Mouse (Mus musculus): ENCODE results near the gene Sgk1. TPM values are rescaled to one million over a fixed set of nuclear protein-coding genes. Genes with fewer than 3 reads are reported as not detected.

Sgk1 gene
- polyA plus RNA-seq, 1 experiment from 2014 or later = 11.7 TPM

GRCm38 (mm10) chr10:21847026-21847820 is 34.8 kb upstream of the Sgk1 start:
- Histone ChIP-seq H3K4me3 (replicated peaks) (no peak overlapping the region), H3K9ac (no peak overlapping the region), H3K4me1 (replicated peaks) (no peaks in the 10 kb centered on the region), H3K4me2 (no peak overlapping the region), H3K27ac (replicated peaks) (no peak overlapping the region), H3K36me3 (replicated peaks) (no peaks in the 10 kb centered on the region), H3K27me3 (no peaks in the 10 kb centered on the region), H3K9me3 (replicated peaks) (no peaks in the 10 kb centered on the region)
- 65% methylated on average over 11 of the region's 11 CpGs for whole genome bisulfite sequencing (ENCODE audit: insufficient replicate concordance)
- no peak for ATAC-seq (ENCODE audit: insufficient read depth)

DNA sequence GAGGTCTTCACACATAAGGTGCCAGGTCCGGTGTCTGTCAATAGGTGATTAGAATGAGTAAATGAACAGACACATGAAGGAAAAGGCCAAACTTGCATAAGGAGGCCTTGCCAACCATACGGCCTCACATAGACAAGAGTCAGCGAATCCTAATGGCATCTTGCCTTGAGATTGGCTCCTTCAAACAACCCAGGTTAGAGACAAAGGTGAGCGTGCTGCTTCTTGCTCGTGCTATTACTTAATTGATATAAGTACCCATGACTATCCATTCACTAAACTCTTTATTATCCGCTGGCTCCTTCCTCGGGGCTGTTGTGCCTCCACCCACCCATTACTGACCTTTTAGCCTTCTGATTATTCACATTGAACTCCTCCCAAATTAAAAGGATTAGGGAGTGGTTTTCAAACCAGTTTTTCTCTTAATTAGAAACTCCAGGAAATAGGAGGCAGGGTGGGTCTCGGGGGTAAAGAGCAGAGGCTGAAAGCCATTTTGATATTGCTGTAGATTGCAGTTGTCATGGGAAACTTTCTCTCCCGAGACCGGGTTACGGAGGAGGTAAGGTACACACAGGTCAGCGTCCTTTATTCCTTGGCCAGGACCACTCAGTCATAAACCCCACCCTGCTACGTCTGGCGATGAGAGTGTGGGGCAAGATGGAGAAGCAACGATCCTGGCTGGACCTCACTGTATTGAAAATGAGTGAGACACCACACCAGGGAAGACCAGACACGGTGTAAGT is 33.9 kb upstream of the Sgk1 start:
- H3K27ac ChIP-seq (replicated peaks) = no peak overlapping the region
- ATAC-seq (ENCODE audit: insufficient read depth) = no peak
- no peak overlapping the region for H3K4me2 ChIP-seq
- no peaks in the 10 kb centered on the region for H3K36me3 ChIP-seq (replicated peaks)
- 74% methylated on average over 16 of the region's 16 CpGs for WGBS (ENCODE audit: insufficient replicate concordance)
- H3K4me3 ChIP-seq (replicated peaks) = no peak overlapping the region
- H3K9ac ChIP-seq = no peak overlapping the region
- no peaks in the 10 kb centered on the region for H3K27me3 ChIP-seq
- no peaks in the 10 kb centered on the region for H3K4me1 ChIP-seq (replicated peaks)
- H3K9me3 ChIP-seq (replicated peaks) = no peaks in the 10 kb centered on the region

DNA sequence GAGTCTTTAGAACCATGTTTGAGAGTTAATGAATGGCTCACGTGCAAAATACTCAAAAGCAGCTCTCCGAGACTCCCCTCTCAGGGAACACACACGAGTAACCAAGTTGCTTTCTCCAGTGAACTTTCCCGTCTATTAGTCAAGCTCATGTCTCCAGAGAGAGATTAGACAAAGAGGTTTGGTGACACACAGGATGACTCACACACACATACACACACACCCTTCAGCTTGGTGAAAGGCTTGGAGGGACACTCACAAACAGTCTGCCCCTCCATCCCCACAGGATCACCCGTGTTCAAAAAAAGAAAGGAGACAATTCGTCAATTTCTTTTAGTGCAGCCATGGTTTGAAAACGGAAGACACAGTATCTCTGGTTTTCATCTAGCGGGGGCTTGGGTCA is 32.7 kb upstream of the Sgk1 start:
- Histone ChIP-seq H3K9me3 (replicated peaks) (no peaks in the 10 kb centered on the region), H3K36me3 (replicated peaks) (no peaks in the 10 kb centered on the region), H3K9ac (no peak overlapping the region), H3K27ac (replicated peaks) (no peak overlapping the region), H3K4me3 (replicated peaks) (no peak overlapping the region), H3K27me3 (no peaks in the 10 kb centered on the region), H3K4me2 (no peak overlapping the region), H3K4me1 (replicated peaks) (no peaks in the 10 kb centered on the region)
- 60% methylated on average over 8 of the region's 8 CpGs for WGBS (ENCODE audit: insufficient replicate concordance)
- no peak for ATAC-seq (ENCODE audit: insufficient read depth)

GRCm38 (mm10) chr10:21850330-21850729 is 31.7 kb upstream of the Sgk1 start:
- Histone ChIP-seq H3K9me3 (replicated peaks) (no peaks in the 10 kb centered on the region), H3K4me1 (replicated peaks) (no peaks in the 10 kb centered on the region)
- 63% methylated on average over 3 of the region's 3 CpGs for WGBS (ENCODE audit: insufficient replicate concordance)

DNA sequence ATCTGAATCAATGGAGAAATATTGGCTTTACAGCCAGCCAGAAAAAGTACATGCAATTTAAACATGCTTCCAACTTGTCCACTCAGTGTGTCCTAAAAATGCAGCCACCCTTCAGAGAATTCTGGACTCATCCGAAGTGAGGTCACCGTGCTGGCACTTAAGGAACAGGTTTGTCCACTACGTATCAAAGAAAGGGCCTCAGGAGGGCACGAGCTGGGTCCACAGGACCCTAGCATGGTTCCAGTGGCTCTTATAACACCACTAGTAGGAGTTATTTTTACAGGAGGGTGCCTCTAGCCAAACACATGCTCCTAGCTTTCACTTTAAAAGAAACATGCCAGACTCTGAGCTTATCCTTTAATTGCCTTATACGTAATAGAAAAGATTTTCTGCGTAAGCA is 28.9 kb upstream of the Sgk1 start:
- Histone ChIP-seq H3K4me2 (no peak overlapping the region), H3K9me3 (replicated peaks) (no peaks in the 10 kb centered on the region), H3K4me3 (replicated peaks) (no peak overlapping the region), H3K27ac (replicated peaks) (no peak overlapping the region), H3K36me3 (replicated peaks) (no peaks in the 10 kb centered on the region), H3K27me3 (no peaks in the 10 kb centered on the region), H3K9ac (no peak overlapping the region), H3K4me1 (replicated peaks) (no peaks in the 10 kb centered on the region)
- WGBS (ENCODE audit: insufficient replicate concordance) = 82% methylated on average over 6 of the region's 6 CpGs
- ATAC-seq (ENCODE audit: insufficient read depth) = no peak

More at GRCm38 (mm10) chr10:21850330-21850729, 31.7 kb upstream of the Sgk1 start:
- no peaks in the 10 kb centered on the region for H3K36me3 ChIP-seq (replicated peaks)
- no peak overlapping the region for H3K9ac ChIP-seq
- H3K27me3 ChIP-seq = no peaks in the 10 kb centered on the region
- no peak for ATAC-seq (ENCODE audit: insufficient read depth)
- no peak overlapping the region for H3K27ac ChIP-seq (replicated peaks)
- H3K4me3 ChIP-seq (replicated peaks) = no peak overlapping the region
- H3K4me2 ChIP-seq = no peak overlapping the region

- Histone ChIP-seq H3K9me3 (replicated peaks) (no peaks in the 10 kb centered on the region), H3K27ac (replicated peaks) (no peak overlapping the region), H3K4me2 (no peak overlapping the region), H3K9ac (no peak overlapping the region), H3K27me3 (no peaks in the 10 kb centered on the region), H3K4me1 (replicated peaks) (no peaks in the 10 kb centered on the region), H3K36me3 (replicated peaks) (no peaks in the 10 kb centered on the region), H3K4me3 (replicated peaks) (no peak overlapping the region)
- no peak for ATAC-seq (ENCODE audit: insufficient read depth)
- 76% methylated on average over 14 of the region's 14 CpGs for WGBS (ENCODE audit: insufficient replicate concordance)
Measured at GRCm38 (mm10) chr10:21853566-21854328, 28.2 kb upstream of the Sgk1 start.

GRCm38 (mm10) chr10:21855338-21855737 is 26.6 kb upstream of the Sgk1 start:
- Histone ChIP-seq H3K36me3 (replicated peaks) (no peaks in the 10 kb centered on the region), H3K27ac (replicated peaks) (no peak overlapping the region), H3K9me3 (replicated peaks) (no peaks in the 10 kb centered on the region), H3K27me3 (no peaks in the 10 kb centered on the region), H3K4me2 (no peak overlapping the region), H3K9ac (no peak overlapping the region), H3K4me3 (replicated peaks) (no peak overlapping the region), H3K4me1 (replicated peaks) (no peaks in the 10 kb centered on the region)
- WGBS (ENCODE audit: insufficient replicate concordance) = 56% methylated on average over 7 of the region's 7 CpGs
- ATAC-seq (ENCODE audit: insufficient read depth) = no peak

- 59% methylated on average over 10 of the region's 10 CpGs for WGBS (ENCODE audit: insufficient replicate concordance)
- no peak for ATAC-seq (ENCODE audit: insufficient read depth)
- no peak overlapping the region for H3K4me2 ChIP-seq
- H3K27ac ChIP-seq (replicated peaks) = no peak overlapping the region
- H3K36me3 ChIP-seq (replicated peaks) = no peaks in the 10 kb centered on the region
- H3K9ac ChIP-seq = no peak overlapping the region
- H3K27me3 ChIP-seq = no peaks in the 10 kb centered on the region
- no peaks in the 10 kb centered on the region for H3K4me1 ChIP-seq (replicated peaks)
- no peak overlapping the region for H3K4me3 ChIP-seq (replicated peaks)
- no peaks in the 10 kb centered on the region for H3K9me3 ChIP-seq (replicated peaks)
Measured at GRCm38 (mm10) chr10:21857676-21858075, 24.3 kb upstream of the Sgk1 start.

DNA sequence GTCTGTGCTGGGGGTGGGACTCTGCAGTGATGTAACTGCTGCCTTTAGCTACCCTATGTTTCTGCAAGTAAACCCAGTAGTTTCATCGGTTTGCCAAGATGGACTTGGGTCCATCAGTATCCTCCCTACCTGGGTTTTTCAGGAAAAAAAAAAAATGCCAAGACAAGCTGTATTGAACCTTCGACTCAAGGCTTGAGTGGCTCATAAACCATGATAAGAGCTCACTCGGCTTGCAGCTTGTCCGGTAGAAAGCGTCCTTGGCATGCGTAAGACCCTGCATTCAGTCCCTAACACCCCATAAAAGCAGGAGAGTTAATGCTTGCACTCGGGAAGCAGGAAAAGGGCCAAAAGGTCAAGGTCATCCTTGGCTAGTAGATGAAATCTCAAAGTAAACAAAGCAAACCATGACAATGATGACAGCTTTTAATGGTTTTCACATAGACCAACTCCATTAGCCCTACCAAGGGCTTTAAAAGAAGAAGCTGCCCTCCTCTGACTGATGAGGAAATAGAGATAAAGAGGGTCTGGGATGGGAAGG is 23.5 kb upstream of the Sgk1 start:
- Histone ChIP-seq H3K4me2 (no peak overlapping the region), H3K4me1 (replicated peaks) (no peaks in the 10 kb centered on the region), H3K9ac (no peak overlapping the region), H3K4me3 (replicated peaks) (no peak overlapping the region), H3K27me3 (no peaks in the 10 kb centered on the region), H3K36me3 (replicated peaks) (no peaks in the 10 kb centered on the region), H3K9me3 (replicated peaks) (no peaks in the 10 kb centered on the region), H3K27ac (replicated peaks) (no peak overlapping the region)
- WGBS (ENCODE audit: insufficient replicate concordance) = 53% methylated on average over 7 of the region's 7 CpGs
- ATAC-seq (ENCODE audit: insufficient read depth) = no peak

GRCm38 (mm10) chr10:21866504-21866903 is 15.5 kb upstream of the Sgk1 start:
- no peaks in the 10 kb centered on the region for H3K4me1 ChIP-seq (replicated peaks)
- no peak for ATAC-seq (ENCODE audit: insufficient read depth)
- no peaks in the 10 kb centered on the region for H3K36me3 ChIP-seq (replicated peaks)
- no peak overlapping the region for H3K9ac ChIP-seq
- no peak overlapping the region for H3K27ac ChIP-seq (replicated peaks)
- no peaks in the 10 kb centered on the region for H3K9me3 ChIP-seq (replicated peaks)
- H3K4me3 ChIP-seq (replicated peaks) = no peak overlapping the region
- H3K27me3 ChIP-seq = no peaks in the 10 kb centered on the region
- no peak overlapping the region for H3K4me2 ChIP-seq
- 41% methylated on average over 4 of the region's 4 CpGs for WGBS (ENCODE audit: insufficient replicate concordance)

DNA sequence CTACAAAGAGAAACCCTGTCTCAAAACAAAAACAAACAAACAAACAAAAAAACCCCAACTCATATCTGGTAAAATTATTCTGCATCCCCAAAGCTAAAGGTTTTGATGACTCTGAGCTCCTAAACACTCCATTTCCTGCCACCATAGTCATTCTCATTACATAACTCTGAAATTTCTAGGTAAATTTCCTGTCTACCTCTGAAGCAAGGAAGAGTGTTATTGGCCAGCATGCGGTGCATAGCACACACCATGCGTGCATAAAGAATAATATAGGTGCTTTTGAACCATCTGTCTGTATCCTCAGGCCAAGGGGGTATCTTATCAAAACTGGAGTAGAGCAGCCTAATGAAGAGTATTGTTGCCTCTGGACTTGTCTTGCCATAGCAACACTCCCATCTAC is 13.8 kb upstream of the Sgk1 start:
- Histone ChIP-seq H3K9me3 (replicated peaks) (no peaks in the 10 kb centered on the region), H3K36me3 (replicated peaks) (no peaks in the 10 kb centered on the region), H3K27ac (replicated peaks) (no peak overlapping the region), H3K4me3 (replicated peaks) (no peak overlapping the region), H3K4me2 (no peak overlapping the region), H3K4me1 (replicated peaks) (no peaks in the 10 kb centered on the region), H3K27me3 (no peaks in the 10 kb centered on the region), H3K9ac (no peak overlapping the region)
- ATAC-seq (ENCODE audit: insufficient read depth) = no peak
- WGBS (ENCODE audit: insufficient replicate concordance) = 64% methylated on average over 2 of the region's 2 CpGs
